Mouse (Mus musculus): ENCODE measurements around the gene Sigirr.

DNA sequence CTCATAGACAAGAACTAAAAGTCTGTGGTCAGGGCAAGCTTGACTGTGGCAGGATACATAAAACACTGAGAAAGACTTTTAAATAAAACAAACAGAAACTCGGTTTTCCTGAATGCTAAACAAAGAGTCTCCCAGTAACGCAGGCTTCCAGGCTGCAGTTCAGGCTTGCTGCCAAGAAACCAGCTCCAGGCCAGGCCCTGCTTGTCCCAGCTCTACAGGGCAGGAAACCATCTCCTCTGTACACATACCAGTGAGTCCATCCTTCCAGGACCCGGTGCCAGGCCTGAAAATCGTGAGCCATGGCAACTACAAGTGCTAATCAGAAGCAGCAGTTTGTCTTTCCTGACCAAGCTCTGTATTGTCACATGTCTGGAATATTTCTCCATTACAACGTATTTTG is 58.7 kb downstream of the Sigirr start:
- no peak for TF ChIP-seq POLR2A (IDR thresholded peaks at IDR 0.05; ENCODE audit: extremely low read depth, insufficient read depth, low read length)
- TF ChIP-seq CTCF (IDR thresholded peaks at IDR 0.05; ENCODE audit: extremely low read depth, insufficient read depth, low read length), result no peak

Data from cortical plate, adult 2 months (tissue).